Mouse (Mus musculus) heart, embryonic 16.5 days (tissue): Measurements from ENCODE around the gene Hecw2. TPM values are rescaled to one million over a fixed set of nuclear protein-coding genes. Genes with fewer than 3 reads are reported as not detected.

Experiments
- ATAC-seq: fragments of 200-750 bp; cut with Nextera tagmentation; replicated peaks from 2 replicates; pipeline ENCODE4 v1.8.0; 2017; ENCODE audit warnings: moderate number of reproducible peaks; ENCODE audit not compliant: insufficient read depth, low FRiP score; ENCODE audit errors: extremely low read depth
- H3K27ac ChIP-seq: fragments of 300-500 bp; sonication (generic); 2 replicates; pipeline ENCODE4 v1.5.1; 2014; ENCODE audit warnings: mild to moderate bottlenecking, low read length, control low read depth, moderate library complexity
- H3K27me3 ChIP-seq: fragments of 300-500 bp; sonication (generic); 2 replicates; pipeline ENCODE4 v1.6.1; 2014; ENCODE audit warnings: low read length, mixed read lengths; ENCODE audit not compliant: control insufficient read depth, insufficient read depth
- H3K36me3 ChIP-seq: fragments of 300-500 bp; sonication (generic); 2 replicates; pipeline ENCODE4 v1.6.1; 2014; ENCODE audit not compliant: control insufficient read depth, insufficient read depth
- H3K4me1 ChIP-seq: fragments of 300-500 bp; sonication (generic); 2 replicates; pipeline ENCODE4 v1.6.1; 2014; ENCODE audit warnings: low read length, mixed read lengths; ENCODE audit not compliant: control insufficient read depth, insufficient read depth
- H3K4me2 ChIP-seq: fragments of 300-500 bp; sonication (generic); 2 replicates; pipeline ENCODE4 v1.6.1; 2014; ENCODE audit warnings: low read depth, mild to moderate bottlenecking, control low read depth, low read length
- H3K4me3 ChIP-seq: fragments of 300-500 bp; sonication (generic); 2 replicates; pipeline ENCODE4 v1.5.1; 2014; ENCODE audit warnings: mild to moderate bottlenecking, control low read depth, low read length
- H3K9ac ChIP-seq: fragments of 300-500 bp; sonication (generic); 2 replicates; pipeline ENCODE4 v1.6.1; 2014; ENCODE audit warnings: low read length, control low read depth
- H3K9me3 ChIP-seq: fragments of 300-500 bp; sonication (generic); replicated peaks from 2 replicates; pipeline ENCODE4 v1.6.1; 2016; ENCODE audit warnings: low read length; ENCODE audit not compliant: control insufficient read depth
- WGBS: fragments of 180-500 bp; shearing (Covaris S2); extraction: QIAGEN DNeasy Blood & Tissue Kit; methylation state at CpG from one replicate; pipeline ENCODE4 v1.1.7; 2014; 5-methylcytosine and 5-hydroxymethylcytosine counted together
- polyA plus RNA-seq: library from polyadenylated mRNA; unstranded; fragments of >200 nt; fragmentation: Nextera tagmentation; extraction: Ambion mirVana; gene quantifications from 2 replicates; pipeline ENCODE4 v1.2.1, GENCODE M21; 2015

Gene Hecw2
- polyA plus RNA-seq, 1 experiment from 2014 or later: 4.4 TPM

GRCm38 (mm10) chr1:53824446-53825337 lies 370.3 kb downstream of the Hecw2 start:
- H3K4me1 ChIP-seq: peaks cover 11% of the 10 kb centered on the region
- H3K36me3 ChIP-seq: peaks cover 7% of the 10 kb centered on the region; the same call in 1 of the 2 replicates
- WGBS: 69% methylated on average over 9 of the region's 9 CpGs
- no peaks in the 10 kb centered on the region for H3K27me3 ChIP-seq
- 0 out of 2 replicates have a peak, but pooled peaks have one; percentile 14 for ATAC-seq
- no peaks in the 10 kb centered on the region for H3K9me3 ChIP-seq
- H3K9ac ChIP-seq: no peak overlapping the region
- H3K4me3 ChIP-seq: no peak overlapping the region
- H3K4me2 ChIP-seq: no peak overlapping the region
- no peak overlapping the region for H3K27ac ChIP-seq

DNA sequence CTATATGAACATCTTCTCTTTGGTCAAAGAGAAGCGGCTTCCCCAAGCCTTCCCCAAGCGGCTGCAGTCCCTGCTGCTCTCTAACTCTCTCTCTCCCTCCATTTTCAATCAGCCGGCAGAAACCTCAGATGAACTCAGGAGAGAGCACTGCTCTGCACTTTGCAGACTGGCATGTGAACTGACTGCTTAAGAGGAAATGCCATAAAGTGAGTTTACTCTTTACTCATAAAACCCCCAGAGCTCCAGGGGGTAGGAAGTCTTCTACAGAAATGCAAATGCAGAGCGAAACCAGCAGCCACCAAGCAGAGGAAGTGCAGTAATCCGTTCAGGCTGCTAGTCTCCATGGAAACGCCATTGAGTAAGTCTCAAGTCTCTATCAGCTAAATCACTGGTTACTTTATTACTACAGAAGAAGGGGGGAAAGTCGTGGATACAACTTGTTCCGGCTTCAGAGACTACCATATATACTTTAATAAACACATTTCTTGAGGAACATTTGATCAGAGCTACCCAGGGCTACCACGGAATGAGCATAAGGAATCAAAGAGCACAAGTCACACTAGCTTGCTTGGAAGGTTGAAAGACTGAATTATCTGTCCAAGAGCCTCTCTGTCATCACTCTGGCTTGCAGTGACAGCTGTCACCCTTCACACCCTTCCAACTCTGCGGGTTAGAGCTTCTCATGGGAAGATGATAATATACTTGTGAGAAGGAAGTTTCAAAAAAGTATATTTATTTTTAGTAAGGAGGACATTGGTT lies 371.1 kb downstream of the Hecw2 start:
- no peaks in the 10 kb centered on the region for H3K9me3 ChIP-seq
- H3K4me3 ChIP-seq: peak overlapping the region; percentile 11; the same call in 1 of the 2 replicates
- peak; percentile 55 for ATAC-seq
- H3K9ac ChIP-seq: no peak overlapping the region
- peaks cover 11% of the 10 kb centered on the region for H3K4me1 ChIP-seq
- peak overlapping the region; percentile 29 for H3K4me2 ChIP-seq
- WGBS: 10% methylated on average over 10 of the region's 10 CpGs
- 0 out of 2 replicates have a peak overlapping the region, but pooled peaks have one; percentile 29 for H3K27ac ChIP-seq
- H3K27me3 ChIP-seq: no peaks in the 10 kb centered on the region
- peaks cover 7% of the 10 kb centered on the region; the same call in 1 of the 2 replicates for H3K36me3 ChIP-seq

- H3K9me3 ChIP-seq: no peaks in the 10 kb centered on the region
- H3K9ac ChIP-seq: no peak overlapping the region
- H3K4me3 ChIP-seq: no peak overlapping the region
- peaks cover 7% of the 10 kb centered on the region; the same call in 1 of the 2 replicates for H3K36me3 ChIP-seq
- H3K27ac ChIP-seq: no peak overlapping the region
- H3K4me2 ChIP-seq: no peak overlapping the region
- ATAC-seq: no peak
- no peaks in the 10 kb centered on the region for H3K27me3 ChIP-seq
- peaks cover 11% of the 10 kb centered on the region for H3K4me1 ChIP-seq
Measured at GRCm38 (mm10) chr1:53821983-53822382, 373.0 kb downstream of the Hecw2 start.

- WGBS: 68% methylated on average over 5 of the region's 5 CpGs
- no peak for ATAC-seq
- no peak overlapping the region for H3K4me2 ChIP-seq
- peaks cover 11% of the 10 kb centered on the region for H3K4me1 ChIP-seq
- H3K4me3 ChIP-seq: no peak overlapping the region
- H3K27ac ChIP-seq: no peak overlapping the region
- H3K36me3 ChIP-seq: peaks cover 3% of the 10 kb centered on the region; the same call in 1 of the 2 replicates
- no peak overlapping the region for H3K9ac ChIP-seq
- H3K9me3 ChIP-seq: no peaks in the 10 kb centered on the region
- H3K27me3 ChIP-seq: no peaks in the 10 kb centered on the region
Measured at GRCm38 (mm10) chr1:53820041-53820632, 374.8 kb downstream of the Hecw2 start.

DNA sequence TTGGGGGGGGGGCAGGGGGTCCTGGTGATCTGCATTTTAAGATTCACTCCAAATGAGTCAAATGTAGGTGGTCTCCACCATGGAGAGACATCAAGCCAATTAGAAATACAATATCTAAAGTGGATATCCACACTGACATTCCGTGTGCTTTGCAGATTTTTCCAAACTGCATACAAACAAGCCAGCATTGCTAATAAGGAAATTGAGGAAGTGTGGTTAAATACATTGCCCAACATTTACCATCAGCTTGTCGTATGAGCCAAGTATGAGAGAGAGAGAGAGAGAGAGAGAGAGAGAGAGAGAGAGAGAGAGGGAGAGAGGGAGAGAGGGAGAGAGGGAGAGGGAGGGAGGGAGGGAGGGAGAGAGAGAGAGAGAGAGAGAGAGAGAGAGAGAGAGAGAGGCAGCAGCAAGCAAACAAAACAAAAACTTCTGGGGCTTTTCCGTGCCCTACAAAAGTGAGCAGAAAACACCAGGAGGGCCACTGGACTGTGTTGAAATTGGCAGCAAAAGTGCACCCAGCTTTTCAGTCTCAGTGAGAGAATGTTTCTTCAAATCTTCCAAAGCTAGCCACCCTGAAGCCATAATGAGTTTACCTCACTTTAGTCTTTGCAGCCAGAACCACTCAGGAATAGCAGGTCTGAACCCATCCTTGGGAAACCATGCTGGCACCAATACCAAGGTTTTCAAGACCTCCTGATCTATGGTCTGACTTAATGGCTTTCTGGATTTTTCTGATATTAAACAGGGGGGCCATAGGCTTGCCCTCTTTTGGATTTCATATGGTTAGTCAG lies 376.7 kb downstream of the Hecw2 start:
- H3K4me1 ChIP-seq: peaks cover under 1% of the 10 kb centered on the region; the same call in 1 of the 2 replicates
- H3K36me3 ChIP-seq: peaks cover 3% of the 10 kb centered on the region; the same call in 1 of the 2 replicates
- no peak overlapping the region for H3K4me3 ChIP-seq
- H3K27ac ChIP-seq: no peak overlapping the region
- H3K4me2 ChIP-seq: no peak overlapping the region
- H3K27me3 ChIP-seq: no peaks in the 10 kb centered on the region
- 41% methylated on average over 3 of the region's 3 CpGs for WGBS
- ATAC-seq: no peak
- no peaks in the 10 kb centered on the region for H3K9me3 ChIP-seq
- no peak overlapping the region for H3K9ac ChIP-seq

DNA sequence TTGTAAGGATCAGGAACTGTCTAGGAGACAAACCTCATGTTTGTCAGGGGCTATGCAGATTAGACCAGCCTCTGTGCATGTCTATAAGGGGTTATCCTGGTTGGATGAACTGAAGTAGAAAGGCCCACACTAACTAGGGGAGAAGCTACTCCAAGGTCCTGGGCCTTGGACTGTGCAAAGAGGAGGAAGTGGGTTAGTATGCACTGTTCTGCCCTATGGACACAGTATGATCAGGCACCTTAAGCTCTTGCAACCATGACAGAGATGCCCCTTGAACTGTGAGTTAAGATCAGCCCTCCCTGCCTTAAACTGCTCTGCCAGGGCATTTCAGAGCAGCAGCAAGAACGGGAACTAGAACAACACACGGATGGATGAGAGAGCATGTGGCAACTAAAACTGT lies 378.6 kb downstream of the Hecw2 start:
- H3K9me3 ChIP-seq: no peaks in the 10 kb centered on the region
- no peak for ATAC-seq
- no peak overlapping the region for H3K27ac ChIP-seq
- no peaks in the 10 kb centered on the region for H3K4me1 ChIP-seq
- no peak overlapping the region for H3K9ac ChIP-seq
- peaks cover 5% of the 10 kb centered on the region; the same call in 1 of the 2 replicates for H3K36me3 ChIP-seq
- H3K4me2 ChIP-seq: no peak overlapping the region
- no peaks in the 10 kb centered on the region for H3K27me3 ChIP-seq
- 74% methylated on average over 2 of the region's 2 CpGs for WGBS
- H3K4me3 ChIP-seq: no peak overlapping the region

GRCm38 (mm10) chr1:53814077-53814705 lies 380.8 kb downstream of the Hecw2 start:
- Histone ChIP-seq H3K27me3 (no peaks in the 10 kb centered on the region), H3K36me3 (peaks cover 5% of the 10 kb centered on the region; the same call in 1 of the 2 replicates), H3K4me3 (no peak overlapping the region), H3K4me1 (no peaks in the 10 kb centered on the region), H3K9ac (no peak overlapping the region), H3K27ac (no peak overlapping the region), H3K4me2 (no peak overlapping the region), H3K9me3 (no peaks in the 10 kb centered on the region)
- no peak for ATAC-seq
- WGBS: 64% methylated on average over 2 of the region's 2 CpGs

- no peak for ATAC-seq
- no peaks in the 10 kb centered on the region for H3K4me1 ChIP-seq
Measured at GRCm38 (mm10) chr1:53811919-53812318, 383.0 kb downstream of the Hecw2 start.

More at GRCm38 (mm10) chr1:53811919-53812318, 383.0 kb downstream of the Hecw2 start:
- no peak overlapping the region for H3K4me2 ChIP-seq
- H3K4me3 ChIP-seq: no peak overlapping the region
- H3K9ac ChIP-seq: no peak overlapping the region
- WGBS: 87% methylated on average over 4 of the region's 4 CpGs
- peaks cover 5% of the 10 kb centered on the region; the same call in 1 of the 2 replicates for H3K36me3 ChIP-seq
- H3K27ac ChIP-seq: no peak overlapping the region
- H3K27me3 ChIP-seq: no peaks in the 10 kb centered on the region
- no peaks in the 10 kb centered on the region for H3K9me3 ChIP-seq
